Mouse (Mus musculus): ENCODE measurements around the gene Rasgef1c.

- TF ChIP-seq CTCF (IDR thresholded peaks at IDR 0.05; ENCODE audit: low read depth): no peak
- TF ChIP-seq EP300 (IDR thresholded peaks at IDR 0.05; ENCODE audit: low read depth): no peak
Observed at GRCm38 (mm10) chr11:50028416-50028815, 126.8 kb downstream of the Rasgef1c start.

Data from liver, embryonic 14.5 days (tissue).